Mouse (Mus musculus): ENCODE data around the gene Heatr4.

DNA sequence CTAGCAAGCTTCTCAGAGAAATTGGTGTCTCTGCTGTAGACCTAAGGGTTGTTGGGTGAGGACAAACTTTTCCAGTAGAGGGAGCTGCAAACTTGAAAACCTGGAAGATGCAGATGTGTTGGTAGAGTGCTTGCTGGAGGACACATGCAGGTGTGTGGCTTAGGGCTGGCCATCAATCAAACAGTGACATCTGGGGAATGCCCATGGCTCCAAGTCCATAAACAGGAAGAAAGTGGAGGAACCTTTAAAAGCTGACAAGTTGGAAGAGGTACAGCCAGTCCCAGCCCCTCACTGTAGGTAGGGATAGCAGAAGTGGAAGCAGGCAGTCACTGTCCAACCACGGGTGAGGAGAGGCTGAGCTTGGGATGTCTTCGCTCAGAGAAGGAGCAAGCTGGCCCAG lies 12.5 kb downstream of the Heatr4 start:
- peak; percentile 46 for TF ChIP-seq CTCF (IDR thresholded peaks at IDR 0.05; ENCODE audit: insufficient read depth, low read length)
- TF ChIP-seq POLR2A (IDR thresholded peaks at IDR 0.05; ENCODE audit: borderline replicate concordance, extremely low read depth, low read depth, low read length) = no peak

Measured in lung, adult 2 months (tissue).